Mouse (Mus musculus): ENCODE measurements around the gene Mindy4b-ps.

Mindy4b-ps gene

GRCm38 (mm10) chr3:58785863-58786262 is 36.2 kb downstream of the Mindy4b-ps start:
- DNase-seq (ENCODE audit: low read depth, low spot score), result no peak

GRCm38 (mm10) chr3:58784219-58785092 is 37.7 kb downstream of the Mindy4b-ps start:
- DNase-seq (ENCODE audit: low read depth, low spot score), result peak; percentile 23

GRCm38 (mm10) chr3:58783602-58784218 is 38.4 kb downstream of the Mindy4b-ps start:
- no peak for DNase-seq (ENCODE audit: low read depth, low spot score)

GRCm38 (mm10) chr3:58756429-58756828 is 65.7 kb downstream of the Mindy4b-ps start:
- no peak for DNase-seq (ENCODE audit: low read depth, low spot score)

GRCm38 (mm10) chr3:58755769-58756168 is 66.3 kb downstream of the Mindy4b-ps start:
- DNase-seq (ENCODE audit: low read depth, low spot score), result no peak

GRCm38 (mm10) chr3:58754361-58754760 is 67.8 kb downstream of the Mindy4b-ps start:
- DNase-seq (ENCODE audit: low read depth, low spot score), result no peak

GRCm38 (mm10) chr3:58751818-58752620 is 70.1 kb downstream of the Mindy4b-ps start:
- DNase-seq (ENCODE audit: low read depth, low spot score), result no peak

- no peak for DNase-seq (ENCODE audit: low read depth, low spot score)
These were observed 73.4 kb downstream of the Mindy4b-ps start for GRCm38 (mm10) chr3:58748724-58749123.

- DNase-seq (ENCODE audit: low read depth, low spot score), result no peak
These were observed 74.2 kb downstream of the Mindy4b-ps start for GRCm38 (mm10) chr3:58747924-58748323.

- DNase-seq (ENCODE audit: low read depth, low spot score), result no peak
These were observed 82.6 kb downstream of the Mindy4b-ps start for GRCm38 (mm10) chr3:58739536-58739935.

Measured in retina, adult 2 months (tissue).